In genomic region chr16:31016169-31016568, GRCm38 (mm10) we compare ENCODE assay signal across 8 mouse cellular contexts.
A peak's percentile ranks its signal among the peaks of the same experiment; 100 is the strongest.
DNase-seq lines count a peak whose midpoint lies in the region; ATAC-seq and TF ChIP-seq lines count a peak whose summit lies in the region.
"Had no signal": no experiment of that assay in that cellular context is flagged by ENCODE, and none has a peak within 500 bp of the region (broad histone marks: within the 10 kb centered on the region; RNA-seq: fewer than 3 reads in every experiment).

No protein-coding gene starts in this region.

- DNase-seq in kidney, postnatal 0 days (ENCODE audit: low spot score): no peak
- DNase-seq in frontal cortex, postnatal 14 days (ENCODE audit: low spot score in 2 of 2): no peak
- DNase-seq in right cerebral cortex, postnatal 10 days (ENCODE audit: low spot score in 2 of 2): no peak

- no peak overlapping the region for H3K4me2 ChIP-seq in kidney, postnatal 0 days (ENCODE audit: low read length)
- H3K4me2 ChIP-seq in kidney, embryonic 15.5 days: no peak overlapping the region

- H3K4me1 ChIP-seq in kidney, postnatal 0 days (replicated peaks; ENCODE audit: insufficient read depth, low read length): no peaks in the 10 kb centered on the region
- H3K4me1 ChIP-seq in kidney, embryonic 15.5 days: 0 out of 2 replicates have a peak, but pooled peaks cover 3% of the 10 kb centered on the region
- H3K4me1 ChIP-seq in E14TG2a.4 (replicated peaks; ENCODE audit: low read depth, low read length): peaks cover 45% of the 10 kb centered on the region
- H3K4me1 ChIP-seq in bone marrow, adult 2 months (ENCODE audit: control insufficient read depth, insufficient read depth, low read length): peaks cover 2% of the 10 kb centered on the region
- H3K4me1 ChIP-seq in small intestine, adult 2 months (ENCODE audit: control insufficient read depth, insufficient read depth, insufficient read length, low read length): no peaks in the 10 kb centered on the region

- no peaks in the 10 kb centered on the region for H3K9me3 ChIP-seq in kidney, postnatal 0 days (replicated peaks; ENCODE audit: low read length)
- no peaks in the 10 kb centered on the region for H3K9me3 ChIP-seq in kidney, embryonic 15.5 days (replicated peaks)
- no peaks in the 10 kb centered on the region for H3K9me3 ChIP-seq in E14TG2a.4 (ENCODE audit: low read length)

- TF ChIP-seq POLR2A in bone marrow, adult 2 months (IDR thresholded peaks at IDR 0.05; ENCODE audit: borderline replicate concordance, control insufficient read depth, low read depth, low read length): no peak
- TF ChIP-seq POLR2A in small intestine, adult 2 months (IDR thresholded peaks at IDR 0.05; ENCODE audit: low read depth, low read length): no peak

- 76% methylated on average over 8 of the region's 8 CpGs for WGBS in kidney, postnatal 0 days
- 80% methylated on average over 8 of the region's 8 CpGs for WGBS in kidney, embryonic 15.5 days
- WGBS in bone marrow, adult 2 months: 65% methylated on average over 8 of the region's 8 CpGs
- 71% methylated on average over 8 of the region's 8 CpGs for WGBS in small intestine, adult 2 months

- H3K9ac ChIP-seq in kidney, postnatal 0 days (ENCODE audit: low read depth, low read length): no peak overlapping the region
- H3K9ac ChIP-seq in kidney, embryonic 15.5 days: no peak overlapping the region

- no peak overlapping the region for H3K4me3 ChIP-seq in kidney, postnatal 0 days (replicated peaks; ENCODE audit: low read depth, low read length)
- no peak overlapping the region for H3K4me3 ChIP-seq in kidney, embryonic 15.5 days (replicated peaks)
- H3K4me3 ChIP-seq in E14TG2a.4 (replicated peaks; ENCODE audit: low read length): no peak overlapping the region
- H3K4me3 ChIP-seq in bone marrow, adult 2 months (replicated peaks; ENCODE audit: control insufficient read depth, low read depth, low read length): no peak overlapping the region
- H3K4me3 ChIP-seq in small intestine, adult 2 months (ENCODE audit: low read depth, low read length): no peak overlapping the region

- no peak for ATAC-seq in kidney, postnatal 0 days (replicated peaks; ENCODE audit: low FRiP score, low read depth)
- ATAC-seq in kidney, embryonic 15.5 days (replicated peaks; ENCODE audit: low FRiP score): no peak

- no peak overlapping the region for H3K27ac ChIP-seq in kidney, postnatal 0 days
- no peak overlapping the region for H3K27ac ChIP-seq in kidney, embryonic 15.5 days
- H3K27ac ChIP-seq in bone marrow, adult 2 months (ENCODE audit: control insufficient read depth, insufficient read depth, low read depth, low read length, poor library complexity): no peak overlapping the region
- H3K27ac ChIP-seq in small intestine, adult 2 months (ENCODE audit: insufficient read depth, low read depth, low read length): no peak overlapping the region
- H3K27ac ChIP-seq: macrophage had no signal

- H3K27me3 ChIP-seq in kidney, postnatal 0 days (ENCODE audit: insufficient read depth, low read length): no peaks in the 10 kb centered on the region
- no peaks in the 10 kb centered on the region for H3K27me3 ChIP-seq in kidney, embryonic 15.5 days
- no peaks in the 10 kb centered on the region for H3K27me3 ChIP-seq in E14TG2a.4 (ENCODE audit: insufficient read depth, low read length)
- H3K27me3 ChIP-seq in small intestine, adult 2 months (ENCODE audit: control insufficient read depth, insufficient read depth, low read length): no peaks in the 10 kb centered on the region

- no peaks in the 10 kb centered on the region for H3K36me3 ChIP-seq in kidney, postnatal 0 days (ENCODE audit: insufficient read depth, low read length)
- H3K36me3 ChIP-seq in kidney, embryonic 15.5 days: 0 out of 2 replicates have a peak, but pooled peaks cover 4% of the 10 kb centered on the region
- peaks cover 38% of the 10 kb centered on the region for H3K36me3 ChIP-seq in E14TG2a.4 (ENCODE audit: insufficient read depth, low read length)
- no peaks in the 10 kb centered on the region for H3K36me3 ChIP-seq in small intestine, adult 2 months (ENCODE audit: control insufficient read depth, insufficient read depth, low read length)

- peak; percentile 44 for TF ChIP-seq CTCF in kidney, postnatal 0 days (IDR thresholded peaks at IDR 0.05; ENCODE audit: low read depth)
- TF ChIP-seq CTCF in E14TG2a.4 (conservative IDR thresholded peaks at IDR 0.05; ENCODE audit: low read length): peak; percentile 46
- TF ChIP-seq CTCF in bone marrow, adult 2 months (IDR thresholded peaks at IDR 0.05; ENCODE audit: control insufficient read depth, insufficient read depth, low read length): peak; percentile 51; the same call in 1 of the 2 replicates
- TF ChIP-seq CTCF in small intestine, adult 2 months (IDR thresholded peaks at IDR 0.05; ENCODE audit: extremely low read depth, insufficient read length, insufficient replicate concordance, low read depth, low read length): peak; percentile 45; the same call in 1 of the 2 replicates
